Comparison of ENCODE assay signal across 8 mouse cellular contexts in genomic region chr9:49485892-49486311, GRCm38 (mm10). TPM values are rescaled to one million over a fixed set of nuclear protein-coding genes. Genes with fewer than 3 reads are reported as not detected.
DNase-seq lines count a peak whose midpoint lies in the region; ATAC-seq lines count a peak whose summit lies in the region.

Gene Ttc12, minus strand, starts transcription at chr9:49486225.

- no peak for ATAC-seq in inflammation-experienced regulatory T-cells, adult 6 months

- peak; percentile 84 for DNase-seq in adrenal gland, adult 18-20 months (ENCODE audit: low spot score in 2 of 2)
- peak; percentile 51 to 52 for DNase-seq in cerebellum, postnatal 36 days
- peak; percentile 83 for DNase-seq in gastrocnemius, postnatal 14 days
- DNase-seq in induced T-regulatory cell, adult 2 months (ENCODE audit: low read depth), result peak; percentile 52
- peak; percentile 69 for DNase-seq in left cerebral cortex, postnatal 4 days
- DNase-seq in mesoderm, embryonic 11.5 days (ENCODE audit: low read depth, low spot score), result peak; percentile 81
- DNase-seq in right cerebral cortex, postnatal 25 days, result peak; percentile 55

- intact Hi-C loops in gastrocnemius, postnatal 14 days (cut with DNase I; ENCODE audit: low total_unique reads), result no loop called here
- intact Hi-C loops in left cerebral cortex, postnatal 4 days (cut with DNase I), result loop anchor here (10.0 kb wide), 1 partner anchor 241 kb away; no protein-coding TSS in a partner anchor

RNA-seq across cellular contexts. Expression of gene Ttc12, which starts in this region (rescaled TPM):
- total RNA-seq in adrenal gland, adult 18-20 months (2021), result 1 to 10 TPM; 6.2 to 8.4 TPM
- total RNA-seq in gastrocnemius, postnatal 14 days (2021), result 1 to 10 TPM in 1 of 2 experiments, under 1 TPM in 1; 0.86 to 1.2 TPM
- total RNA-seq in left cerebral cortex, postnatal 4 days (2021), result 1 to 10 TPM; 2.6 to 2.8 TPM
- not detected for polyA plus RNA-seq in inflammation-experienced regulatory T-cells, adult 6 months (2017; shearing (Covaris generic))
